Comparison of ENCODE assay signal across 8 mouse cellular contexts in genomic region chr2:148397784-148398100, GRCm38 (mm10). TPM values are rescaled to one million over a fixed set of nuclear protein-coding genes. Genes with fewer than 3 reads are reported as not detected.
DNase-seq lines count a peak whose midpoint lies in the region; ATAC-seq and TF ChIP-seq lines count a peak whose summit lies in the region.

No protein-coding gene starts in this region.

- peaks cover 13% of the 10 kb centered on the region; the same call in 1 of the 2 replicates for H3K4me1 ChIP-seq in midbrain, postnatal 0 days (ENCODE audit: insufficient read depth, low read length)
- peaks cover 15% of the 10 kb centered on the region for H3K4me1 ChIP-seq in midbrain, embryonic 10.5 days
- H3K4me1 ChIP-seq in embryonic facial prominence, embryonic 14.5 days (ENCODE audit: control insufficient read depth, insufficient read depth, low read length): peaks cover 17% of the 10 kb centered on the region; the same call in 1 of the 2 replicates
- H3K4me1 ChIP-seq in intestine, embryonic 16.5 days (ENCODE audit: control insufficient read depth, insufficient read depth, low read length): peaks cover 19% of the 10 kb centered on the region
- peaks cover 15% of the 10 kb centered on the region for H3K4me1 ChIP-seq in olfactory bulb, adult 2 months (ENCODE audit: control insufficient read depth, insufficient read depth, low read length)
- H3K4me1 ChIP-seq in forebrain, embryonic 15.5 days: peaks cover 9% of the 10 kb centered on the region
- no peaks in the 10 kb centered on the region for H3K4me1 ChIP-seq in forebrain, embryonic 14.5 days (ENCODE audit: control insufficient read depth, insufficient read depth, low read length)

- peaks cover 9% of the 10 kb centered on the region; the same call in 1 of the 2 replicates for H3K27me3 ChIP-seq in midbrain, postnatal 0 days (ENCODE audit: insufficient read depth, low read length)
- peaks cover 50% of the 10 kb centered on the region for H3K27me3 ChIP-seq in midbrain, embryonic 10.5 days (ENCODE audit: low read depth, poor library complexity, severe bottlenecking)
- peaks cover 25% of the 10 kb centered on the region for H3K27me3 ChIP-seq in embryonic facial prominence, embryonic 14.5 days (replicated peaks; ENCODE audit: control insufficient read depth, insufficient read depth, low read length)
- peaks cover 13% of the 10 kb centered on the region; the same call in 1 of the 2 replicates for H3K27me3 ChIP-seq in intestine, embryonic 16.5 days (replicated peaks; ENCODE audit: control insufficient read depth, insufficient read depth, low read length)
- peaks cover 21% of the 10 kb centered on the region; the same call in 1 of the 2 replicates for H3K27me3 ChIP-seq in forebrain, embryonic 15.5 days
- H3K27me3 ChIP-seq in forebrain, embryonic 14.5 days (replicated peaks; ENCODE audit: control insufficient read depth, insufficient read depth, low read length): peaks cover 20% of the 10 kb centered on the region

- H3K36me3 ChIP-seq in midbrain, postnatal 0 days (ENCODE audit: insufficient read depth, low read length): no peaks in the 10 kb centered on the region
- no peaks in the 10 kb centered on the region for H3K36me3 ChIP-seq in midbrain, embryonic 10.5 days
- H3K36me3 ChIP-seq in embryonic facial prominence, embryonic 14.5 days (ENCODE audit: control insufficient read depth, insufficient read depth, low read length): no peaks in the 10 kb centered on the region
- no peaks in the 10 kb centered on the region for H3K36me3 ChIP-seq in intestine, embryonic 16.5 days (ENCODE audit: control insufficient read depth, insufficient read depth, low read length)
- H3K36me3 ChIP-seq in forebrain, embryonic 15.5 days: no peaks in the 10 kb centered on the region
- no peaks in the 10 kb centered on the region for H3K36me3 ChIP-seq in forebrain, embryonic 14.5 days (ENCODE audit: control insufficient read depth, insufficient read depth, low read length)

- peak overlapping the region; percentile 21 for H3K4me2 ChIP-seq in midbrain, postnatal 0 days (ENCODE audit: low read depth, low read length, poor library complexity, severe bottlenecking)
- H3K4me2 ChIP-seq in embryonic facial prominence, embryonic 14.5 days (ENCODE audit: low read depth, low read length): peak overlapping the region; percentile 90; the same call in 1 of the 2 replicates
- peak overlapping the region; percentile 1; the same call in 1 of the 2 replicates for H3K4me2 ChIP-seq in intestine, embryonic 16.5 days (ENCODE audit: low read depth, low read length)
- H3K4me2 ChIP-seq in forebrain, embryonic 15.5 days (replicated peaks): no peak overlapping the region
- no peak overlapping the region for H3K4me2 ChIP-seq in forebrain, embryonic 14.5 days (ENCODE audit: low read length)

- TF ChIP-seq CTCF in midbrain, postnatal 0 days (IDR thresholded peaks at IDR 0.05): no peak
- TF ChIP-seq CTCF in olfactory bulb, adult 2 months (IDR thresholded peaks at IDR 0.05; ENCODE audit: insufficient read depth, low read depth, low read length): no peak

- H3K9ac ChIP-seq in midbrain, postnatal 0 days (replicated peaks; ENCODE audit: low read length, poor library complexity, severe bottlenecking): no peak overlapping the region
- no peak overlapping the region for H3K9ac ChIP-seq in embryonic facial prominence, embryonic 14.5 days (ENCODE audit: low read depth, low read length)
- H3K9ac ChIP-seq in intestine, embryonic 16.5 days (ENCODE audit: low read depth, low read length): no peak overlapping the region
- no peak overlapping the region for H3K9ac ChIP-seq in forebrain, embryonic 15.5 days (replicated peaks)
- H3K9ac ChIP-seq in forebrain, embryonic 14.5 days (ENCODE audit: low read length): no peak overlapping the region

- no peak overlapping the region for H3K27ac ChIP-seq in midbrain, postnatal 0 days (ENCODE audit: low read depth, low read length)
- H3K27ac ChIP-seq in midbrain, embryonic 10.5 days (replicated peaks): no peak overlapping the region
- H3K27ac ChIP-seq in embryonic facial prominence, embryonic 14.5 days (replicated peaks; ENCODE audit: low read depth, low read length): no peak overlapping the region
- H3K27ac ChIP-seq in intestine, embryonic 16.5 days (ENCODE audit: low read length): peak overlapping the region; percentile 3
- peak overlapping the region; percentile 67; the same call in 1 of the 2 replicates for H3K27ac ChIP-seq in olfactory bulb, adult 2 months (ENCODE audit: insufficient read depth, low read depth, low read length)
- no peak overlapping the region for H3K27ac ChIP-seq in forebrain, embryonic 15.5 days (replicated peaks)
- no peak overlapping the region for H3K27ac ChIP-seq in forebrain, embryonic 14.5 days (ENCODE audit: low read depth, low read length)

- no peaks in the 10 kb centered on the region for H3K9me3 ChIP-seq in midbrain, postnatal 0 days (ENCODE audit: low read length)
- H3K9me3 ChIP-seq in midbrain, embryonic 10.5 days (replicated peaks): no peaks in the 10 kb centered on the region
- no peaks in the 10 kb centered on the region for H3K9me3 ChIP-seq in embryonic facial prominence, embryonic 14.5 days (ENCODE audit: control insufficient read depth, low read length)
- no peaks in the 10 kb centered on the region for H3K9me3 ChIP-seq in intestine, embryonic 16.5 days (ENCODE audit: control insufficient read depth, low read length)
- H3K9me3 ChIP-seq in forebrain, embryonic 15.5 days: no peaks in the 10 kb centered on the region
- H3K9me3 ChIP-seq in forebrain, embryonic 14.5 days (replicated peaks; ENCODE audit: control insufficient read depth, low read length): no peaks in the 10 kb centered on the region

- no peak for ATAC-seq in midbrain, postnatal 0 days (ENCODE audit: low FRiP score)
- no peak for ATAC-seq in embryonic facial prominence, embryonic 14.5 days (ENCODE audit: low read depth)
- no peak for ATAC-seq in intestine, embryonic 16.5 days
- ATAC-seq in erythroid progenitor cell, adult 5-6 weeks (replicated peaks; ENCODE audit: low FRiP score, poor library complexity, severe bottlenecking): no peak
- no peak for ATAC-seq in forebrain, embryonic 15.5 days (replicated peaks)
- ATAC-seq in forebrain, embryonic 14.5 days: no peak

- no peak for TF ChIP-seq POLR2A in olfactory bulb, adult 2 months (IDR thresholded peaks at IDR 0.05; ENCODE audit: insufficient read depth, low read depth, low read length)

- no peak overlapping the region for H3K4me3 ChIP-seq in midbrain, postnatal 0 days (ENCODE audit: low read depth, low read length)
- no peak overlapping the region for H3K4me3 ChIP-seq in midbrain, embryonic 10.5 days
- H3K4me3 ChIP-seq in embryonic facial prominence, embryonic 14.5 days (ENCODE audit: low read depth, low read length): no peak overlapping the region
- no peak overlapping the region for H3K4me3 ChIP-seq in intestine, embryonic 16.5 days (ENCODE audit: low read length)
- H3K4me3 ChIP-seq in olfactory bulb, adult 2 months (ENCODE audit: insufficient read depth, low read depth, low read length): peak overlapping the region; percentile 21
- H3K4me3 ChIP-seq in forebrain, embryonic 15.5 days: no peak overlapping the region
- H3K4me3 ChIP-seq in forebrain, embryonic 14.5 days (ENCODE audit: low read depth, low read length): no peak overlapping the region

- no peak for DNase-seq in midbrain, postnatal 0 days (ENCODE audit: low spot score)
- DNase-seq in midbrain, embryonic 10.5 days (ENCODE audit: low spot score): no peak
- no peak for DNase-seq in embryonic facial prominence, embryonic 14.5 days (ENCODE audit: low spot score)
- DNase-seq in forebrain, embryonic 14.5 days (ENCODE audit: low spot score): no peak

- WGBS in midbrain, postnatal 0 days: 89% methylated on average over 1 of the region's 1 CpGs
- 83% methylated on average over 1 of the region's 1 CpGs for WGBS in midbrain, embryonic 10.5 days
- 71% methylated on average over 1 of the region's 1 CpGs for WGBS in embryonic facial prominence, embryonic 14.5 days
- WGBS in intestine, embryonic 16.5 days: 63% methylated on average over 1 of the region's 1 CpGs
- 70% methylated on average over 1 of the region's 1 CpGs for WGBS in olfactory bulb, adult 2 months
- WGBS in forebrain, embryonic 15.5 days: 90% methylated on average over 1 of the region's 1 CpGs
- 90% methylated on average over 1 of the region's 1 CpGs for WGBS in forebrain, embryonic 14.5 days

RNA-seq across cellular contexts. Expression of gene Sstr4, which starts 2.6 kb away (rescaled TPM):
- total RNA-seq in midbrain, postnatal 0 days (2014; rRNA removed): 13.5 and 14.0 TPM in 2 replicates
- 2.7 TPM in 2 replicates for polyA plus RNA-seq in midbrain, postnatal 0 days (2015; fragmentation: Nextera tagmentation; extraction: Ambion mirVana)
- 0.51 and 0.86 TPM in 2 replicates for polyA plus RNA-seq in midbrain, embryonic 10.5 days (2016; fragmentation: Nextera tagmentation; extraction: Ambion mirVana)
- 4.1 and 4.9 TPM in 2 replicates for polyA plus RNA-seq in embryonic facial prominence, embryonic 14.5 days (2014; fragmentation: Nextera tagmentation; extraction: Ambion mirVana)
- polyA plus RNA-seq in intestine, embryonic 16.5 days (2015; fragmentation: Nextera tagmentation; extraction: Ambion mirVana): 1.6 and 1.8 TPM in 2 replicates
- polyA plus RNA-seq in olfactory bulb, adult 2 months (2012; ENCODE audit: insufficient read depth, insufficient read length, low replicate concordance, missing spikeins): not detected in 2 replicates
- not detected in 2 replicates for total RNA-seq in erythroid progenitor cell, adult 5-6 weeks (2015; ENCODE audit: low replicate concordance)
- not detected in 2 replicates for total RNA-seq in erythroid progenitor cell, adult 5-6 weeks (2017; ENCODE audit: low replicate concordance)
- 1.2 and 1.5 TPM in 2 replicates for polyA plus RNA-seq in forebrain, embryonic 15.5 days (2015; fragmentation: Nextera tagmentation; extraction: Ambion mirVana)
- polyA plus RNA-seq in forebrain, embryonic 14.5 days (2014; fragmentation: Nextera tagmentation; extraction: Ambion mirVana): 1.7 and 2.5 TPM in 2 replicates

RNA-seq across cellular contexts. Expression of gene Thbd, which starts 10.2 kb away (rescaled TPM):
- total RNA-seq in midbrain, postnatal 0 days (2014; rRNA removed): 26.1 and 34.3 TPM in 2 replicates
- polyA plus RNA-seq in midbrain, postnatal 0 days (2015; fragmentation: Nextera tagmentation; extraction: Ambion mirVana): 14.7 and 15.6 TPM in 2 replicates
- 8.2 and 13.0 TPM in 2 replicates for polyA plus RNA-seq in midbrain, embryonic 10.5 days (2016; fragmentation: Nextera tagmentation; extraction: Ambion mirVana)
- polyA plus RNA-seq in embryonic facial prominence, embryonic 14.5 days (2014; fragmentation: Nextera tagmentation; extraction: Ambion mirVana): 29.7 and 31.4 TPM in 2 replicates
- polyA plus RNA-seq in intestine, embryonic 16.5 days (2015; fragmentation: Nextera tagmentation; extraction: Ambion mirVana): 46.6 and 46.8 TPM in 2 replicates
- polyA plus RNA-seq in olfactory bulb, adult 2 months (2012; ENCODE audit: insufficient read depth, insufficient read length, low replicate concordance, missing spikeins): not detected in 2 replicates
- 3.4 and 4.7 TPM in 2 replicates for total RNA-seq in erythroid progenitor cell, adult 5-6 weeks (2015; ENCODE audit: low replicate concordance)
- total RNA-seq in erythroid progenitor cell, adult 5-6 weeks (2017; ENCODE audit: low replicate concordance): 0.45 and 3.2 TPM in 2 replicates
- 5.0 and 5.3 TPM in 2 replicates for polyA plus RNA-seq in forebrain, embryonic 15.5 days (2015; fragmentation: Nextera tagmentation; extraction: Ambion mirVana)
- 7.2 and 9.0 TPM in 2 replicates for polyA plus RNA-seq in forebrain, embryonic 14.5 days (2014; fragmentation: Nextera tagmentation; extraction: Ambion mirVana)

RNA-seq across cellular contexts. Expression of gene Cd93, which starts 45.6 kb away (rescaled TPM):
- total RNA-seq in midbrain, postnatal 0 days (2014; rRNA removed): 16.9 and 23.0 TPM in 2 replicates
- 4.1 and 4.5 TPM in 2 replicates for polyA plus RNA-seq in midbrain, postnatal 0 days (2015; fragmentation: Nextera tagmentation; extraction: Ambion mirVana)
- 4.7 and 5.5 TPM in 2 replicates for polyA plus RNA-seq in midbrain, embryonic 10.5 days (2016; fragmentation: Nextera tagmentation; extraction: Ambion mirVana)
- polyA plus RNA-seq in embryonic facial prominence, embryonic 14.5 days (2014; fragmentation: Nextera tagmentation; extraction: Ambion mirVana): 14.0 and 14.6 TPM in 2 replicates
- polyA plus RNA-seq in intestine, embryonic 16.5 days (2015; fragmentation: Nextera tagmentation; extraction: Ambion mirVana): 8.3 and 9.0 TPM in 2 replicates
- polyA plus RNA-seq in olfactory bulb, adult 2 months (2012; ENCODE audit: insufficient read depth, insufficient read length, low replicate concordance, missing spikeins): not detected in 2 replicates
- 11.2 and 12.2 TPM in 2 replicates for total RNA-seq in erythroid progenitor cell, adult 5-6 weeks (2015; ENCODE audit: low replicate concordance)
- 8.0 and 9.9 TPM in 2 replicates for total RNA-seq in erythroid progenitor cell, adult 5-6 weeks (2017; ENCODE audit: low replicate concordance)
- polyA plus RNA-seq in forebrain, embryonic 15.5 days (2015; fragmentation: Nextera tagmentation; extraction: Ambion mirVana): 6.2 and 6.5 TPM in 2 replicates
- polyA plus RNA-seq in forebrain, embryonic 14.5 days (2014; fragmentation: Nextera tagmentation; extraction: Ambion mirVana): 8.5 and 8.6 TPM in 2 replicates

Comparison
In these comparisons a context has a peak if more than half of its experiments do, and no peak if none do; other contexts are left out.
1. H3K27ac ChIP-seq: peak in intestine, embryonic 16.5 days (single experiment) and olfactory bulb, adult 2 months (single experiment); none in midbrain, postnatal 0 days (single experiment), midbrain, embryonic 10.5 days (single experiment), embryonic facial prominence, embryonic 14.5 days (single experiment), forebrain, embryonic 15.5 days (single experiment) and forebrain, embryonic 14.5 days (single experiment).
2. H3K4me2 ChIP-seq: peak in midbrain, postnatal 0 days (single experiment), embryonic facial prominence, embryonic 14.5 days (single experiment) and intestine, embryonic 16.5 days (single experiment); none in forebrain, embryonic 15.5 days (single experiment) and forebrain, embryonic 14.5 days (single experiment).